Mouse (Mus musculus) heart, postnatal 36 days (tissue): ENCODE data around the gene H2-M3. TPM values are rescaled to one million over a fixed set of nuclear protein-coding genes. Genes with fewer than 3 reads are reported as not detected.

Source experiments
- total RNA-seq, 2 experiments: library from RNA; stranded (reverse); gene quantifications; 2 replicates each; pipeline ENCODE4 v1.2.3; 2021

The H2-M3 gene
- total RNA-seq, 2 experiments from 2014 or later = 2.8 to 3.7 TPM

Other genes starting within 250 kb of the H2-M3 start
- gene Mog, start 246.8 kb upstream of the H2-M3 start, total RNA-seq = not detected
- gene Gabbr1, start 224.3 kb upstream of the H2-M3 start, total RNA-seq = 1 to 10 TPM; 8.6 to 9.4 TPM
- gene Olfr90, start 181.7 kb upstream of the H2-M3 start, total RNA-seq = not detected
- not detected for gene Olfr91, start 171.9 kb upstream of the H2-M3 start, total RNA-seq
- gene Olfr92, start 150.1 kb upstream of the H2-M3 start, total RNA-seq = not detected
- not detected for gene Olfr93, start 108.7 kb upstream of the H2-M3 start, total RNA-seq
- not detected for gene Ubd, start 76.3 kb upstream of the H2-M3 start, total RNA-seq
- not detected for gene Olfr94, start 69.2 kb upstream of the H2-M3 start, total RNA-seq
- not detected for gene Olfr95, start 57.1 kb upstream of the H2-M3 start, total RNA-seq
- gene Olfr96, start 50.1 kb upstream of the H2-M3 start, total RNA-seq = not detected
- gene Olfr97, start 32.9 kb upstream of the H2-M3 start, total RNA-seq = not detected
- not detected for gene Olfr98, start 6.5 kb upstream of the H2-M3 start, total RNA-seq
- not detected for gene Olfr99, start 13.2 kb downstream of the H2-M3 start, total RNA-seq
- not detected for gene Olfr101, start 34.1 kb downstream of the H2-M3 start, total RNA-seq
- not detected for gene Olfr102, start 46.8 kb downstream of the H2-M3 start, total RNA-seq
- gene Olfr103, start 69.5 kb downstream of the H2-M3 start, total RNA-seq = not detected
- not detected for gene Olfr104-ps, start 89.4 kb downstream of the H2-M3 start, total RNA-seq
- gene Olfr105-ps, start 108.8 kb downstream of the H2-M3 start, total RNA-seq = not detected
- gene Olfr106-ps, start 120.2 kb downstream of the H2-M3 start, total RNA-seq = not detected
- gene Olfr107, start 129.0 kb downstream of the H2-M3 start, total RNA-seq = not detected
- gene Olfr108, start 175.3 kb downstream of the H2-M3 start, total RNA-seq = not detected
- not detected for gene Olfr109, start 188.7 kb downstream of the H2-M3 start, total RNA-seq
- not detected for gene H2-M2, start 213.3 kb downstream of the H2-M3 start, total RNA-seq
- not detected for gene Olfr110, start 222.2 kb downstream of the H2-M3 start, total RNA-seq
- gene Olfr111, start 237.8 kb downstream of the H2-M3 start, total RNA-seq = not detected